21 mouse cellular contexts compared by ENCODE assay signal in genomic region chr3:96902336-96902999, GRCm38 (mm10). TPM values are rescaled to one million over a fixed set of nuclear protein-coding genes. Genes with fewer than 3 reads are reported as not detected.
"Had no signal": no experiment of that assay in that cellular context is flagged by ENCODE, and none has a peak within 500 bp of the region (broad histone marks: within the 10 kb centered on the region; RNA-seq: fewer than 3 reads in every experiment).

No protein-coding gene starts in this region.

- DNase-seq: kidney, adult 11 months; kidney, postnatal 10 days; layer of hippocampus, adult 9-11 months; layer of hippocampus, postnatal 36 days; lung, adult 2 months; lung, postnatal 10 days; lung, postnatal 4 days; midbrain, embryonic 14.5 days; right cerebral cortex, adult 18-20 months; right cerebral cortex, postnatal 25 days; thymus, postnatal 14 days had no signal

- H3K9ac ChIP-seq: limb, embryonic 12.5 days; neural tube, embryonic 15.5 days had no signal

- H3K4me3 ChIP-seq: limb, embryonic 12.5 days; midbrain, embryonic 10.5 days; myocyte; neural tube, embryonic 15.5 days had no signal

- H3K4me2 ChIP-seq: limb, embryonic 12.5 days; liver, embryonic 11.5 days; neural tube, embryonic 15.5 days had no signal

- H3K9me3 ChIP-seq: limb, embryonic 12.5 days; midbrain, embryonic 10.5 days; neural tube, embryonic 15.5 days had no signal

- H3K27ac ChIP-seq: limb, embryonic 12.5 days; midbrain, embryonic 10.5 days; neural tube, embryonic 15.5 days; stomach, postnatal 0 days had no signal

RNA-seq across cellular contexts. Expression of gene Gja5, which starts 2.0 kb away (rescaled TPM):
- total RNA-seq: megakaryocyte, adult 5-6 weeks had no signal

RNA-seq across cellular contexts. Expression of gene Gja8, which starts 23.4 kb away (rescaled TPM):
- total RNA-seq: layer of hippocampus, postnatal 36 days; left cerebral cortex, adult 8-10 months; left cerebral cortex, postnatal 36 days; megakaryocyte, adult 5-6 weeks had no signal
- polyA plus RNA-seq: limb, embryonic 12.5 days; liver, embryonic 11.5 days; lung, adult 2 months; midbrain, embryonic 14.5 days; neural tube, embryonic 11.5 days; stomach, postnatal 0 days had no signal
